Mouse (Mus musculus) ZHBTc4 (cell line): Measurements from ENCODE around the gene Vmn2r8.
"Not testable (repeated sequence)": the region's sequence is repeated elsewhere in the genome, so short reads cannot be mapped to it uniquely, and the experiment has no call there.

Experiments
- DNase-seq: peaks from one replicate; pipeline ENCODE4 v3.0.0-alpha.2; 2011; ENCODE audit warnings: low read depth, low spot score

Gene Vmn2r8

GRCm38 (mm10) chr5:108808750-108809149 lies at the start of gene Vmn2r8:
Gene Vmn2r8, minus strand, starts transcription at chr5:108808850.
- not testable (repeated sequence) for DNase-seq

- DNase-seq, result not testable (repeated sequence)
Measured at GRCm38 (mm10) chr5:108852501-108852900, 43.9 kb upstream of the Vmn2r8 start, which contains the start of gene Vmn2r9. Gene Vmn2r9, minus strand, starts transcription at chr5:108852601.

DNA sequence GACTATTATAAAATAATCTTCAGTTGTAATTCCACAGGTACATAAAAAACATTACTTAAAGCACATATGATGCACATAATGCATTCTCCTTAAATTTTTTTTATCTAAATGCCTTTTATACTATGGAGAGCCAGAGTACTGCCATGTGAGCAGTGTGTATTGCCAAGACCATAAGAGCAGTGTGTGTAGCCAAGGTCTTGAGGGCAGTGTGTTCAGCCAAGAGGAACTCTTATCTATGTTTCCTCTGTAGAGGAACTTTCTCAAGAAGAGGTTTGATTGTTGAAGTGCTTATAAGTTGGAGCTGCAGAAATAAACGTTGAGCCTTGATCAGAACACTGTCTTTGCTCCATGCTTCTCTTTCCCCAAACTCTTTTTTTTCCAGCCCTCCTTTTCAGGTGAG lies 40.8 kb upstream of the Vmn2r8 start:
- no peak for DNase-seq

GRCm38 (mm10) chr5:108836156-108836555 lies 27.5 kb upstream of the Vmn2r8 start:
- DNase-seq, result peak; percentile 70

DNA sequence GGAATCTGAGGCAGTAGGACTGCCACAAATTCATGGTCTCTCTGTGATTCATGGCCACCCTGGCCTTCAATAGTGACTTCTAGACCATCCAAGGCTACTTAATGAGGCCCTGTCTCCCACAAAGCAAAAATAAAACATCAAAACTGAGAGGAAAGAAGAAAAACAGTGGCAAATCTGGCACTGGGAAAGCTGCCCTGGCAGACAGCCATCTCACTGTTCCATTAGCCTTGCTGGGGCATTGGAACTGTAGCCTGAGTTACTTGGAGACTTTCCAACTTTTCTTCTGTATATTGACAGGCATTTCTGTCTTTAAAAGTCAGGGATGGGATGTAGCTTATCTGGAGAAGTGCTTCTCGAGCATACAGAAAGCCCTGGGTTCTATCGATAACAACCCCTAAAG lies 14.6 kb upstream of the Vmn2r8 start:
- DNase-seq, result no peak

- no peak for DNase-seq
Measured at GRCm38 (mm10) chr5:108803646-108804045, 5.0 kb downstream of the Vmn2r8 start.

DNA sequence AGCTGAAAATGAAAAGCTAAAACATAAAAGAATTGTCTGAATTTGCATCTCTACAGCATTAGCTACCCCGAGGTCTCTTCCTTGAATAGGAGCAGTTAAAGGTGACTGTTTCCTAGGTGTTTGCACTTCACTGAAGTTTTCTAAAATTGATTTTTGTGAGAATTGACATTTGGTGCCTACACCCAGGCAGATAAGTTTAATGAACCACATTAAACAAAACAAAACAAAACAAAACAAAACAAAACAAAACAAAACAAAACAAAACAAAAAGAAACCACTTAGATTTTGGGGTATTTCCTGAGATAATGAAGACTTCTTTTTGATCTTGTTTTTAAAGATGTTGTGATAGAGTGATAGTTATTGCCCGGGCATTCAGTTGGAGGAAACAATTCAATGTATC lies 13.4 kb downstream of the Vmn2r8 start, which contains the start of gene Tmed11:
Tmed11 (minus strand) TSS at position 101 of the 400 bp plus-strand sequence.
- DNase-seq, result not testable (repeated sequence)

DNA sequence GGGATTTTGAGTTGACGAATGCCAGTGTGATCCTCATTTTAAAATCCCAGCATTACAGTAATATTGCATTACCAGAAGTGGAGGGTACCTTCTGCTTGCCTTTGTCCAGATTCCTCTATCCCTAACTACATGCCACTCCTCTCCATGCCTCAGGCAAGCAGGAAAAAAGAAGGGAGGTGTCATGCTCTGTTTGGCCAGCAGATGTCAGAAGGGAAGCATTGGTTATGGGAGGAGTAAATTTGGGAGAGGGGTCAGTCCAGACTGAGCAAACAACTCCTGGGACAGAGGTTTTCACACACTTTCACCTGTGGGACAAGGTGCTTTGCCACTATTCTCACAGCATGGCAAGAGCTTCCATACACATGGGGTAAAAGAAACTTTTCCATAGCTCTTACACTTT lies 18.3 kb downstream of the Vmn2r8 start:
- peak; percentile 64 for DNase-seq

DNA sequence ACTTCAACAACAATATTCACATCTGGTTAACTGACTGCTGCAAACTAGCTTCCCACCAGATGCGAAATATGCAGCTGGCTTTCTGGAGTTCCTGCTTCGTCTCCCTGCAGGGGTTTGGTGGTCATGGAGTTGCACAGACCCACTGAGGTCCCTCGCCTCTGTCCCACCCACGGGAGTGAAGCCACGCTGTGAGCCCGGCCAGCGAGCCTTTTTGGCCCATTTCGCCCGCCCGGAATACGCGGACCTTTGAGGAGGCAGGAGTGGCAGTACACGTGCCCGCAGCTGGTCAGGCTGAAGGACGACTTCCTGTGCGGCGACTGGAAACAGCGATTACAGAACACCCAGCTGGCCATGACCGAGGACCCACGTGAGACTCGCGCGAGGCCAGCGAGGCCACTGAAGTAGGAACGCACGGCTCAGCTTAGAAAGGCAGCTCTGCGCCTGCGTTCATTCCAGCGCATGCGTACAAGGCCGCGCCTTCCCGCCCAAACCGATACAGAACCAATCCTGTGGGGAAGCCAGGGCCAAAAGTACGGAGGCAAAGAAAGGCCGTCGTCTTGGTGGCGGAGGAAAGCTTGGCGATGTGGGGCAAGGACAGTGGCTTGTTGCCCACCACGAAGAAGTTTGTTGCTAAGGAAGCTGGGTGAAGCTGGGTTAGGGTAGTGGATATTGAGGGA lies 33.9 kb downstream of the Vmn2r8 start, which contains the start of gene Rnf212:
Rnf212 (minus strand) TSS at position 353 of the 677 bp plus-strand sequence.
- peak; percentile 78 for DNase-seq

- DNase-seq, result no peak
Measured at GRCm38 (mm10) chr5:108760002-108760401, 48.6 kb downstream of the Vmn2r8 start.

GRCm38 (mm10) chr5:108758396-108758795 lies 50.3 kb downstream of the Vmn2r8 start:
- DNase-seq, result peak; percentile 16

DNA sequence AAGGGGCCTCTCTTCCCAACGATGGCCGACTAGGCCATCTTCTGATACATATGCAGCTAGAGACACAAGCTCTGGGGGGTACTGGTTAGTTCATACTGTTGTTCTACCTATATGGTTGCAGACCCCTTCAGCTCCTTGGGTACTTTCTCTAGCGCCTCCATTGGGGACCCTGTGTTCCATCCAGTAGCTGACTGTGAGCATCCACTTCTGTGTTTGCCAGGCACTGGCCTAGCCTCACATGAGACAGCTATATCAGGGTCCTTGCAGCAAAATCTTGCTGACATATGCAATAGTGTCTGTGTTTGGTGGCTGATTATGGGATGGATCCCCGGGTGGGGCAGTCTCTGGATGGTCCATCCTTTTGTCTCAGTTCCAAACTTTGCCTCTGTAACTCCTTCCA lies 57.4 kb downstream of the Vmn2r8 start:
- not testable (repeated sequence) for DNase-seq

DNA sequence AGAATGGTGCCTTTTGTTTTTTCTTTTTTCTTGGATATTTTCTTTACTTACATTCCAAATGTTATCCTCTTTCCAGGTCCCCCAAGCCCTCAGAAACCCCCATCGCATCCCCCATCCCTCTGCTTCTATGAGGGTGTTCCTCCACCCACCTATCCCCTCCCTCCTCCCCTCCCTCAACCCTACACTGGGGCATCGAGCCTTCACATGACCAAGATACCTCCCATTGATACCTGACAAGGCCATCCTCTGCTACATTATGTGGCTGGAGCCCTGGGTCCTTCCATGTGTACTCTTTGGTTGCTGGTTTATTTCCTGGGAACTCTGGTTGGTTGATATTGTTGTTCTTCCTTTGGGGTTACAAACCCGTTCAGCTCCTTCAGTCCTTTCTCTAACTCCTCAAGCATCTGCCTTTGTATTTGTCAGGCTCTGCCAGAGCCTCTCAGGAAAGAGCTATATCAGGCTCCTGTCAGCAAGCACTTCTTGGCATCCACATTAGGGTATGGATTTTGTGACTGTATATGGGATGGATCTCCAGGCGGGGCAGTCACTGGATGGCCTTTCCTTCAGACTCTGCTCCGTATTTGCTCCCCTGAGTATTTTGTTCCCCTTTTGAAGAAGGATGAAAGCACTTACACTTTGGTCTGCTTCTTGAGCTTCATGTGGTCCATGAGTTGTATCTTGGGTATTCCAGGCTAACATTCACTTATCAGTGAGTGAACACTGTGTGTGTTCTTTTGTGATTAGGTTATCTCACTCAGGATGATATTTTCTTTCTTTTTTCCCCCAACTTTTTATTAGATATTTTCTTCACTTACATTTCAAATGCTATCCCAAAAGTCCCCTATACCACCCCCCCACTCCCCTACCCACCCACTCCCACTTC lies 58.1 kb downstream of the Vmn2r8 start:
- DNase-seq, result no peak

DNA sequence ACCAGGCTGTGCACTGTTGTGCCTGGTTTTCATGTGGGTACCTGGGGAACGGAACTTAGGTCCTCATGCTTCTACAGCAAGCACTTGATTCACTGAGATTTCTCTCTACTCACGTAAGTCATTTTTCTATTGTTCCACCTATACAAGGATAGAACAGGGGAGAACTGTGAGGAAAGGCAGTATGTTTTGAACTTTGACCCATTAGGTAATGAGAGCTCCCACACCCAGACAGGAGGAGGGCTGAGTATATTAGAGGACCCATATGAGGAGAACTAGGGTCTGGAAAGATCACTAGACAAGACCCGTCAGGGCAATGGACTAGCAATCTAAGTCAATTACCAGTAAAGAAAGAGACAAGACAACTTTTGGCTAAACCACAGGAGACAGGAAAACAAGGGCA lies 64.0 kb downstream of the Vmn2r8 start:
- DNase-seq, result no peak

DNA sequence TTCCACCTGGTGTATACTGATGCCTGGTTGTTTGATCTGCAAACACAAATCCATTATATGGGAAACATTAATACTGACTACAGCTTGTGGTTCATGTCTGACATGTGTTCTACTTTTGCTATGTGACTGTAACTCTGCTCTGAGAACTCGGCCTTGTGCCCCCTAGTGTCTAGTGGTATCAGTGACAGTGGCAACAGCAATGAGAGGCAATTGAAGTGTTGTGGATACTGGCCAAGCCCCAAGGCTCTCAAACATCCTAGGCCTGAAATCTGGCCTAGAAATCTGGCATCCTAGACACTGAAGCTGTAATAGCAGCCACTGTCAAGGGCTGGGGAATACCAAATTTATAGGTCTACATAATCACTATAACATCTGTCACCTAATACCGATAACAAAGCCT lies 64.8 kb downstream of the Vmn2r8 start:
- peak; percentile 68 for DNase-seq

DNA sequence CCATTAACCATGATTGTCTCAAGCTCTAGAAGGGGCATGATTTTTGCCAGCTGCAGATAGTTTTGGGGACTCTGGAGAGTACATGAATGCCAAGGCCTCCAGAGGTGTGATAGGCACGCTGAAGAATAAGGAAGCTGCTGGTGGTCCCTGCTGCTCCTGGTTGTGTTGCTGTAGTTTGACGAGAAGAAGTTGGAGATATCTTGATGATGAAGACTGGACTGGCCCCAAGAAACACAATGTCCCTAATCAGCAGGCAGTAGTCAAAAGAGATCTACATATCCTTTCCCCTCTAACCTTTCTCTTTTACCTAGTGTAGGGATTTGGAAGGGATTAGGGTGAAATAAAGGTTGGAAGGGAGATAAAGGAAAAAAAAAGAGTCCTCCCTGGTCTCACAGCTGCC lies 66.1 kb downstream of the Vmn2r8 start:
- DNase-seq, result no peak

GRCm38 (mm10) chr5:108741844-108742243 lies 66.8 kb downstream of the Vmn2r8 start:
- no peak for DNase-seq
